Mouse (Mus musculus): Measurements from ENCODE around the gene Setd4.
"Not testable (repeated sequence)": the region's sequence is repeated elsewhere in the genome, so short reads cannot be mapped to it uniquely, and the experiment has no call there.

Setd4 gene

GRCm38 (mm10) chr16:93603439-93604212 is at the start of gene Setd4:
Gene Setd4 (minus strand): TSS chr16:93604063.
- in situ Hi-C loops (cut with MboI, MseI) = no loop called here

GRCm38 (mm10) chr16:93648441-93649183 is 44.7 kb upstream of the Setd4 start:
- in situ Hi-C loops (cut with MboI, MseI) = no loop called here

- in situ Hi-C loops (cut with MboI, MseI) = no loop called here
These were observed 40.1 kb upstream of the Setd4 start for GRCm38 (mm10) chr16:93644006-93644405.

- in situ Hi-C loops (cut with MboI, MseI) = no loop called here
These were observed 24.0 kb upstream of the Setd4 start, which contains the start of gene Gm5678 for GRCm38 (mm10) chr16:93627761-93628400. Gene Gm5678 (plus strand): TSS chr16:93628097.

- in situ Hi-C loops (cut with MboI, MseI) = no loop called here
These were observed 22.9 kb upstream of the Setd4 start for GRCm38 (mm10) chr16:93626745-93627144.

- in situ Hi-C loops (cut with MboI, MseI) = no loop called here
These were observed 20.8 kb upstream of the Setd4 start for GRCm38 (mm10) chr16:93624671-93625070.

GRCm38 (mm10) chr16:93623759-93624158 is 19.9 kb upstream of the Setd4 start:
- in situ Hi-C loops (cut with MboI, MseI) = not testable (repeated sequence)

GRCm38 (mm10) chr16:93615118-93615870 is 11.4 kb upstream of the Setd4 start:
- in situ Hi-C loops (cut with MboI, MseI) = no loop called here

- in situ Hi-C loops (cut with MboI, MseI) = no loop called here
These were observed 7.1 kb upstream of the Setd4 start for GRCm38 (mm10) chr16:93610961-93611360.

- in situ Hi-C loops (cut with MboI, MseI) = no loop called here
These were observed 5.9 kb upstream of the Setd4 start for GRCm38 (mm10) chr16:93609796-93610195.

- in situ Hi-C loops (cut with MboI, MseI) = no loop called here
These were observed 4.9 kb upstream of the Setd4 start for GRCm38 (mm10) chr16:93608731-93609130.

GRCm38 (mm10) chr16:93607669-93608101 is 3.8 kb upstream of the Setd4 start:
- in situ Hi-C loops (cut with MboI, MseI) = no loop called here

- in situ Hi-C loops (cut with MboI, MseI) = no loop called here
These were observed 2.3 kb upstream of the Setd4 start for GRCm38 (mm10) chr16:93606146-93606545.

- in situ Hi-C loops (cut with MboI, MseI) = no loop called here
These were observed 1.7 kb upstream of the Setd4 start, which contains the start of gene Cbr1 for GRCm38 (mm10) chr16:93605553-93605952. Gene Cbr1 (plus strand): TSS chr16:93605853.

- in situ Hi-C loops (cut with MboI, MseI) = no loop called here
These were observed 662 bp upstream of the Setd4 start for GRCm38 (mm10) chr16:93604481-93604969.

GRCm38 (mm10) chr16:93599461-93599860 is 4.4 kb downstream of the Setd4 start:
- in situ Hi-C loops (cut with MboI, MseI) = no loop called here

- in situ Hi-C loops (cut with MboI, MseI) = no loop called here
These were observed 6.3 kb downstream of the Setd4 start for GRCm38 (mm10) chr16:93597551-93597950.

- in situ Hi-C loops (cut with MboI, MseI) = no loop called here
These were observed 7.1 kb downstream of the Setd4 start for GRCm38 (mm10) chr16:93596807-93597206.

- in situ Hi-C loops (cut with MboI, MseI) = no loop called here
These were observed 8.1 kb downstream of the Setd4 start for GRCm38 (mm10) chr16:93595766-93596165.

- in situ Hi-C loops (cut with MboI, MseI) = no loop called here
These were observed 9.4 kb downstream of the Setd4 start for GRCm38 (mm10) chr16:93594448-93594847.

GRCm38 (mm10) chr16:93593406-93593805 is 10.5 kb downstream of the Setd4 start:
- in situ Hi-C loops (cut with MboI, MseI) = no loop called here

Measured in T-helper 1 cell (primary cell).